Mouse (Mus musculus) kidney, adult 9 months (tissue): Measurements from ENCODE around the gene Ctsq.
"Not testable (repeated sequence)": the region's sequence is repeated elsewhere in the genome, so short reads cannot be mapped to it uniquely, and the experiment has no call there.

Experiments used
- DNase-seq: peaks from one replicate; pipeline ENCODE4 v3.0.0; 2022

The Ctsq gene

GRCm38 (mm10) chr13:61040531-61040930, at the start of gene Ctsq:
Ctsq (minus strand) TSS chr13:61040631.
- DNase-seq, result no peak

- DNase-seq, result no peak
These were observed 17.6 kb downstream of the Ctsq start for GRCm38 (mm10) chr13:61022785-61023184.

GRCm38 (mm10) chr13:61021844-61022243, 18.6 kb downstream of the Ctsq start:
- no peak for DNase-seq

GRCm38 (mm10) chr13:61010171-61010570, 30.3 kb downstream of the Ctsq start:
- no peak for DNase-seq

- no peak for DNase-seq
These were observed 34.6 kb downstream of the Ctsq start, which contains the start of gene Ctsj for GRCm38 (mm10) chr13:61005859-61006258. Ctsj (minus strand) TSS chr13:61005959.

GRCm38 (mm10) chr13:60997600-60997999, 42.8 kb downstream of the Ctsq start:
- DNase-seq, result peak; percentile 14

GRCm38 (mm10) chr13:60986915-60987314, 53.5 kb downstream of the Ctsq start:
- DNase-seq, result not testable (repeated sequence)
